Mouse (Mus musculus) regulatory T cell (primary cell): ENCODE data around the gene Kcnip3.

Experiments
- in situ Hi-C: fragments of 300-600 bp; cut with MboI, MseI; formaldehyde crosslinking; loops from one replicate; pipeline ENCODE4 v1.15.1; 2025; ENCODE audit warnings: high pct_unique_total_duplicates

Gene Kcnip3

DNA sequence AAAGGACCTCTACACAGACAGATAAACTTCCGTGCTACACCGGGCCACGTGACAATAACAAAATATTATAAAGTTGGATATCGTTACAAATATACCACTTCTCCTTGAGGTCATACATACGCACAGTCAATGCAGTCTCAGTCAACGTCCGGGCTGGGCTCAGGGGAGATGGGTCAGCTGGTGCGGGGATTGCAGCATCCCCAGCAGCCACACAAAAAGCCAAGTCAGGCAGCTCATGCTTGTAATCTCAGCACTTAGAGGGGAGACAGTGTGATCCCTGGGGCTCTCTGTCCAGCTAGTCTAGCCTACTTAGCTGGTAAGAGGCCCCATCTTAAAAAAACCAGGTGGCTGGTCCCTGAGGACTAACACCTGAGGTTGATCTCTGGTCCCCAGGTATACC, 50.6 kb downstream of the Kcnip3 start:
- in situ Hi-C loops: no loop called here

DNA sequence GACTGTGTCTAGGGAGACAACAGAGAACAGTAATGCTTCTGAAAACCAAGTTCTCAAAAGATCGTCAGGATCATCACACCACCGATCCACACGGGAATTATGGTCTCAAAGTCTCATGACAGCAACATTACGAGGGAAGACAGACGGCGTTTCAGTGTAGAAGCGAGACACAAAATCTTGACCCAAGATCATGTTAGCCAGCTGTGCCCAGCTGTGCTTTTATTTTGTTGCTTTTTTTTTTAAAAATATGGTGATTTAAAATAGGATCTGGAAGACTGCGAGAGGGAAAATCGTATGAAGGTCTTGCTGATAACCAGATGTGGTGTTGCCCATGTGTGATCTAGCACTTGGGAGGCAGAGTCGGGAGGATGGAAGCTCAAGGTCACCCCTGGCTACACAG, 51.2 kb downstream of the Kcnip3 start:
- in situ Hi-C loops: no loop called here

DNA sequence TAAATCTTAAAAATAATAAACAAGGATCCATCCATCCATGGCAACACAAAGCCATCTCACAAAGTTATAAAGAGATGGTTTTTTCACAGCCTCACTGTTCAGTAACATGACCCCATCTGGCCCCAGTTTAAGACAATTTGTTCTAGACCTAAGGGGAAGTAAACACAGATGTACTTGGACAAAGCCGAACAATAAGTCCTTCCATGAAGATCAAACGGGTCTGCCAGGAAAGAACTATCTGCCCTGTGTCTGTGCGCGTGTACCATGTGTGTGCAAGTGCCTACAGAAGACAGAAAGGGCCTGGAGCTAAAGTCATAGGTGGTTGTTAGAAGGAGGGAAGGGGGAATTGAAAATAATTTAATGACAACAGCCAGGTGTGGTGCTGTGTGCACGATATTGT, 51.7 kb downstream of the Kcnip3 start:
- in situ Hi-C loops: no loop called here

DNA sequence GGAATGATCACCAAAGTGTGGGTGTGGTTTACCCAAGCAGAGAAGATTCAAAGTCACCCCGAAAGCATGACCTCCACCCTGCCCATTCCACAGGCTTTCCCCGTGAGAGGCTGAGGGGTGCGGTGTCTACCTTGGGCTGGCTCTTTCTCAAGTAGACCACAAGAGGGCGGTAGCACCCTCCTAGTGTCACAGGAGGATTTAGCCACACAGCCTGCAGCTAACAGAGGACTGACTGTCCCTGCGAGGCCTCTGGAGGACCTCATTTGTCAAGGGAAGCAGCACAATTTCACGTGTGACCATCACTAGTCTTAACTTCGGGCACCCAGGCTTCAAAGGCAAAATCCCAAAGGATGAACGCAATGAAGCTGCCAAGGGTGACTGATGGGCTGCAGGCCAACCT, 59.6 kb downstream of the Kcnip3 start:
- in situ Hi-C loops: loop anchor here (5.0 kb wide), 1 partner anchor 35 kb away; no protein-coding TSS in a partner anchor

DNA sequence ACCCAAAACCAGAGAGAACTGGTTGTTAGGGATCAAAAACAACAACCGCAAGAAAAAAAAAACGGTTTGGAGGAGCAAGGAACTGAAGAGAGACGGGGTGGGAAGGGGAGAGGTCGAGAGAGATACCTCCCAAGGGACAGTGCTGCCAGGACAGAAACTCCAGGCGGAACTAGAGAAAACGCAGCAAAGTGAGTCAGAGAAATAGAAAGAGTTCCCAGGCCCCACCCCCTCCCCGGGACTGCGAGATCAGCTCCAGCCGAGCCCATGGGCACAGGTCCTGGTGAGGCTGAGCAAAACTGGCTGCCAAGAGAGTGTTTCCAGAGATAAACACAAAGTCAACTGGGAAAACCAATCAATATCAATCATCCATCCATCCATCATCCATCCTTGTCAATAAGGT, 60.5 kb downstream of the Kcnip3 start:
- in situ Hi-C loops: loop anchor here (5.0 kb wide), 1 partner anchor 36 kb away; no protein-coding TSS in a partner anchor

DNA sequence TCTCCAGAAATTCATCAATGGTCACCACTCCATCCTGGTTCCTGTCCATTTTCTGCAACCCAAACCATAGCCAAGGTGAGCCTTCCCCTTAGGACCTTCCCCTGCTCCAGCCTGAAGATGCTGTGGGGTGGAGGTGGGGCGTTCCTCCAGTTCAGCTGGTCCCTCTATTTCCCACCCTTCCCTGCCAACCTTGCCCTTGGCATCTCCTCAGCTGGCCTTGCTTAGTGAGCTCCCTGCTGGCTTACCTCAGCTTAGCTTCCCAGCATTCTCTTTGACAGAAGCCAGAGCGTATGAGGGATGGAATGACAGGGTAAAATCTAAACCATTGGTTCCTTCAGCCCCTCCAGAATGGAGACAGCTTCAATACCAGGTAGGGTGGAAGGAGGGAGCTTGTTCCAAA, 62.6 kb downstream of the Kcnip3 start:
- in situ Hi-C loops: no loop called here

DNA sequence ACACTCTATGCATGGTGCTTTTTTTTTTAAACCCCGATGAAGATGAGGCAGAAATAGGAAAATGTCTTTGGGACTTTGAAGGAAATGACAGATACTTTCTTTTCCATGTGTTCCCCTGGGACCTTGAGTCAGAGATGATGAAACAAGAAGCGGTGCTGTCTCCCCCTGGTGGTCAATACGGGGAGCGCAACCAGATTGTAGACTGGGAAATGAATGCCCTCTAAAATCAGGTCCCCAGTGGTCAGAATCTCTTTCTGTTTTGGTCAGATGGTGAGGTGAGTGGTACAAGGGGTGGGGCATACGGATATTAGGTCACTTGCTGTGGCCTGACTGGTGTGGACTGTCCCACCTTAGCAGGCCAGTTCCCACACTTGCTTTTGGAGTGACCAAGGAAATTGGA, 68.1 kb downstream of the Kcnip3 start:
- in situ Hi-C loops: no loop called here

DNA sequence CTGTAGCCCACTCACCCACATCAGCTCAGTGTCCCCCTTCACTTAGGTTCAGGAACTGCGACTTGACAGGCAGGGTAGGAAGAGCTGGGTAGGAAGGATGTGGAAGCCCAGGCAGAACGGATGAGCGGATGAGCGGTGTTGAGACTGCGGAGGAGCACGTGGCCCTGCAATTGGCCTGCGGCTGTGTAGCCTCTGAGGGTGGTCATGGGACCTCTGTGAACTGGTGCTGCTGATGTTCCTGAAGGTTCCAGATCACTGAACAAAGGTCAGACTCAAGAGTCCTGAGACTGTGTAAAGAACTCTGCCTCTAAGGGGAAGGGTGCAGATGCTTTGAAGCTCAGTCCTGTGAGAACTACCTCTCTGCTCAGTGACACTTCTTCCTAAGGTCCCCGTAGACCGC, 68.8 kb downstream of the Kcnip3 start:
- in situ Hi-C loops: no loop called here

DNA sequence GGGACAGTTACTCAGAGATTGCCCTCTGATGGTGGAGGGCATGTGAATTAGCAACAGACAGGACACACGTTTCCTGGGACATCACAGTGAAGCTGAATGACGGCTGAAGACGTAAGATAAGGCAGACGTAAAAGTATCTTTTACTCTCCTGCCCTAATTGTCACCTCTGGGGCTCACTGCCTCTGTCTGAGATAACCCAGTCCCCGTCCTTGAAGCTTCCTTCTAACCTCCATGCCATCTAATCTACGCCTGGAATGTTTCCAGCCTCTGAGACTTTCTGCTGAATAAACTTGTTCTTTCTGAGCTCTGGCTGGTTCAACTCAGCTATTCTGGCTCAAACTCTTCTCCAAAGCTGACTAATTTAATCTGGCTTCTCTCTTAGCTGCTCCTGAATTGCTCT, 70.1 kb downstream of the Kcnip3 start:
- in situ Hi-C loops: no loop called here

DNA sequence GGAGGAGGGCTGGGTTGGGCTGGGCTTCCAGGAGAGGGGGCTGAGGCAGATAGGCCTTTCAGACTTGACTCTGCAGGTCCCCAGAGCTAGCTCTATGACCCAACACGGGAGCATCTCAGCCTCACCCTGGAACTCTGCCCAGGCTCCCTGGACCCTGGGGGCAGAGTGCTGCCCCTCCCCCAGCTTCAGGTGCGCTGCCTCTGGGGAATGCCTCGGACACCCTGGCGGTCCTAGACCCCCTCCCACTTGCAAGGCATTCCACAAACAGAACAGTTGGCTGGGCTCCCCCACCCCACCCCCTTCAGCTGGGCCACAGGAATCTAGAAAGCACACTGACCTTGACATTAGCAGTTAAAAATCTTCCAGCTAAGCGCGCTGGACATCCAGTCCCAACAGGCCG, 72.2 kb downstream of the Kcnip3 start:
- in situ Hi-C loops: no loop called here

DNA sequence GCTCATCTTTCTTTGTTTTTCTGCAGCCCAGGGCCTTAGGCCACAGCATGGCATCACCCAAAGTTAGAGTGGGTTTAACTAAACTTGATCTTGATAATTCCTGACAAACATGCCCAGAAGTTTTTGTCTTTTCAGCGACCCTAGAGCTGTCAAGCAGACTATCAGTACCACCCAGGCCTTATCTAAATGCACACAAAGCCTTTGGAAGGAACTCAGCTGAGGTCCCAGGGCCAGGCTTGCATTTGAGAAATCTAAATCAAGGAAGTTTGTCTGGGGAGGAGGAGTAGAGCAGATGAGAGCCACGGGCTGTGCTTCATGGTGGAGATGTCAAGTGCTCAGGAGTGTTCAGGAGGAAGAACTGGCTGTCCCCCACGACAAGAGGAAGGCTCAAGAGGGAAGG, 75.0 kb downstream of the Kcnip3 start:
- in situ Hi-C loops: no loop called here

DNA sequence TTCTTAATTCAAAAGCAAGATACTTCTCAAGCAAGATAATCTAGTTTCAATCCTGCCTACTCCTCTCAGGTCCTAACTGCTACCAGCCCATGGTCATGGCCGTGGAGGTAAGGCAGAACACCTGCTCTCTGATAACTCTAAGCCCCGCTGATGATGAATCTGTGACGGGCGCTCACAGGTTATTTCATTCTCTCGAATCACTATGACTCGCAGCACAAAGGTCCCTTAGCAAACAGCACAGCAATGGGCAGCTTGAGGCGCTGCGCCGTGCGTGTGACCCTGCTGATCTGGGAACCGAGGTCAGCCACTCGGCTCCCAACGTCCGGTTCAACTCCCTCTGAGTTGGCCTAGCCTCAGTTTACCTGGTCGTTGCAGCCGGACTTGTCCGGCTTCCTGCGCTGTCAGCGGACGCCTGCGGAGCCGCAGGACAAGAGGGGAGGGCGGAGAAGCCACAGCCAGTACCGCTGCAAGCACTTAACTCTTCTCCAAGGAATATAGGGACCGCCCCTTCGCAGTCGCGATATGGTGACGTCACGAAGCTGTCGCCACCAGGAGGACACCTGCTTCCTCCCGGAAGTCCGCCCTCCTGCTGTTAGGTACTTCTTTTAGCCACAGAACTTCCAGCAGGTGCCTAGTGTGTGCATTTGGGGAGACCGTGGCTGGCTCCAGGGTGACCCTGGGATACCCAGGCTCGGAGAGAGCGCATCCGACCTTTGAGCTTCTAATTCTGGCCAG, 77.7 kb downstream of the Kcnip3 start, which contains the start of gene Fahd2a:
Gene Fahd2a, minus strand, starts transcription at position 511 of the 735 bp plus-strand sequence.
- in situ Hi-C loops: no loop called here

DNA sequence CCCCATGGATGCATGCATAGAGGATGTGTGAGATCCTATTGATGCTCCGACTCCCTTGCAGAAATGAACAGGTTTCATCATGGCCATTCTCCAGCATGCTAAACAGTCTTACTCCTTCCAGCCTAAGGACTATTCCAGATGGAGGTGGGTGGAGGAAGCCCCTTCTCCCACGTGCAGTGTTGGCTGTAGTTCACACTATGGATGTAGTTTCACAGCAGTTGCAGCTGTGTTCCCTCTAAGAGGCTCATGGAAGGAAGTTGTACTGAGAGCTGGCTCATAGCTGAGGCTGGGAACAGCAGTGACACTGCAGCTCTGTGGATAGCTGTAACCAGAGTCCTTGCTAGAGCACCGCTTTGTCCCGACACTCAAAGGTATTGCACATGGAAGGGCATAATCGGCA, 84.2 kb downstream of the Kcnip3 start:
- in situ Hi-C loops: loop anchor here (5.0 kb wide), 1 partner anchor 140 kb away; no protein-coding TSS in a partner anchor

DNA sequence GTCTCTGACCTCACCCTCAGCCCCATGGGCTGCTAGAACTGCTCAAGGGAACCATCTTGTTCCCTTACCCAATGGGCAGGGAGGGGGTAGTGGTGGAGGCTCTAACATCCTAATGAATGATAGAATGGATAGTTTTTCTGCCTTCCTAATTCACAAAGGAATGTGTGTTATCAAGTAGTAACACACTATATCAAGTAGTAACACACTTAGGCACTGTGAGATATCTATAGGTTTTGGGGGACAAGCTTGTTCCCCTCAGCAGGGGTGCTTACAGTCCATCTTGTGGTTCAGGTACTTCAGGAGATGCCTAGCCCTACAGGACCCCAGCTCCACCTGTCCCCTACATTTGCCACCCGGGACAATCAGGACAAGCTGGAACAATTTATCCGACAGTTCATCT, 86.3 kb downstream of the Kcnip3 start:
- in situ Hi-C loops: loop anchor here (5.0 kb wide), 1 partner anchor 138 kb away; no protein-coding TSS in a partner anchor

DNA sequence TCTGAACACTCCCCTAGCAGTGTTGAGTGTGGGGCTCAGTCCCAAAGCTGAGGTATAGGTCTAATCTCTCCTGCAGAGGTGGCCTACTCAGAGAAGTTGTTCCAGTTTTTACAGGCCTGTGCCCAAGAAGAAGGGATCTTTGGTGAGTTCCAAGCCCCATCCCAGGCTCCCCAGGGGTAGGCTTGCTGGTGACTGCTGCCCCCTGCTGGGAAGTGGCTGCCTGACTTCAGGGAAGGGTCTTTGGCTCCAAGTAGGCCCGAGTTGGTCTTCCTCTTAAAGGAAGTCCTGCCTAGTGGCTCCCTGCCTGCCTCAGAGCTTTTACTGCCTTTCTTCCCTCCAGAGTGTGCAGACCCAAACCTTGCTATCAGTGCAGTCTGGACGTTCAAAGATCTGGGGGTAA, 86.8 kb downstream of the Kcnip3 start:
- in situ Hi-C loops: loop anchor here (5.0 kb wide), 1 partner anchor 138 kb away; no protein-coding TSS in a partner anchor

DNA sequence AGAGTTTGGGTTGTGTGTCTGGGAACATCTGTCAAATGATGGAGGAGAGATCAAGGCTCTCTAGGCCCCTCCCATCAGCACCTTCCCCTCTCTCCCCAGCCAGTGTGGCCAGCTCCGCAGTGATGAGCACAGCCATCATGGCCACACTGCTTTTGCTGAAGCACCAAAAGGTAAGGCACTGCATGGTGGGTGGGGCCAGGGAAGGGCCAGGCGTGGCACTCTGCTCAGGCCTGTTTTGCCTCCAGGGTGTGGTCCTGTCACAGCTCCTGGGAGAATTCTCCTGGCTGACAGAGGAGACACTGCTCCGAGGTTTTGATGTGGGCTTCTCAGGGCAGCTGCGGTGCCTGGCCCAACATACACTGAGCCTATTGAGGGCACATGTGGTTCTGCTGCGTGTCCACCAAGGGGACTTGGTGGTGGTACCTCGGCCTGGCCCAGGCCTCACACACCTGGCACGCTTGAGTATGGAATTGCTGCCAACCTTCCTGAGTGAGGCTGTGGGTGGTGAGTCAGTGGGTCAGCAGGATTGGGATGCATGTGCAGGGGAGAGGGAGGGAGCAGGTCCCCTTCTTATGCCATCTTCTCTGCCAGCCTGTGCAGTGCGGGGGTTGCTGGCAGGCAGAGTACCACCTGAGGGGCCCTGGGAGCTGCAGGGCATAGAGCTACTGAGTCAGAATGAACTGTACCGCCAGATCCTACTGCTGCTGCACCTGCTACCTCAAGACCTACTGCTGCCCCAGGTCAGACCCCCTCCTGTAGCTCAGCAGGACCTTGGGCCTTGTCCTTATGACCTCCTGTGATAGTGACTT, 88.2 kb downstream of the Kcnip3 start:
- in situ Hi-C loops: no loop called here

DNA sequence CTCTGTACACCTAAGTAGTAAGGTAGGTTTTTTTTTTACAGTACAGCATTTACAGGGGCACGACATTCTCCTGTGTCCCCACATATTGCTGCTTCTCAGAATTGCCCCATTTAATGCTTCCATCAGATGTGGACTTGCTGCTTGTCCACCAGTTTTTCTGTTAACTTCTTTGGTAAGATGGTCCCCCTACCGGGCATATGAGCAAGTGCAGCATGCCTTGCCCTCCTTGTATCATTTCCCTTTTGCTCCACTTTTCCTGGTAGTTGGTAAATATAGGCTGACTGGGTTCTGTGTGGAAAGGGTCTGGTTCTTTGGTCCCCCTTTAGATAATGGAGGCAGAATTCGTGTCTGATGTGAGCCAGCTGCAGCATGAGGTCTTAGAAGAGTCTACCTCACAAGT, 91.7 kb downstream of the Kcnip3 start:
- in situ Hi-C loops: no loop called here

DNA sequence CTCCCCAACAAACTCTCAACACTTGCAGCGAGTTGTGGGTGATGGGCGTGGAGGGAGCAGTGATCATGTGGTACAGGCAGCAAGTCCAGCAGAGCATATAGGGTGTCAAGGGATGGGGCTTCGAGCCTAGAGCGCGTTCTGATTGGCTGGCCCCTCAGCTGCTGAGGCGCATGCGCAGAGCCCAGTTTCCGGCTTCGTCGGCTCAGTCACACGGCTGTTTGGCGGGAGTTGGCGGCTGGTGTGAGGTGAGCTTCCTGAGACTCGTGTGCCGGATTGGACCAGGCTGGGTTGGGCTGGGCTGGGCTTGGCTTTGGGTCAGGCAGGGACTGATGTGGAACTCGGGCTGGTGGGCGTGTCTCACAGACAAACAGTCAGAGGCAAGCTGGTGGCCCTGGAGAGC, 96.9 kb downstream of the Kcnip3 start, which contains the start of gene Gpat2:
Gene Gpat2, plus strand, starts transcription at position 223 of the 400 bp plus-strand sequence.
- in situ Hi-C loops: loop anchor here (5.0 kb wide), 1 partner anchor 58 kb away; no protein-coding TSS in a partner anchor

DNA sequence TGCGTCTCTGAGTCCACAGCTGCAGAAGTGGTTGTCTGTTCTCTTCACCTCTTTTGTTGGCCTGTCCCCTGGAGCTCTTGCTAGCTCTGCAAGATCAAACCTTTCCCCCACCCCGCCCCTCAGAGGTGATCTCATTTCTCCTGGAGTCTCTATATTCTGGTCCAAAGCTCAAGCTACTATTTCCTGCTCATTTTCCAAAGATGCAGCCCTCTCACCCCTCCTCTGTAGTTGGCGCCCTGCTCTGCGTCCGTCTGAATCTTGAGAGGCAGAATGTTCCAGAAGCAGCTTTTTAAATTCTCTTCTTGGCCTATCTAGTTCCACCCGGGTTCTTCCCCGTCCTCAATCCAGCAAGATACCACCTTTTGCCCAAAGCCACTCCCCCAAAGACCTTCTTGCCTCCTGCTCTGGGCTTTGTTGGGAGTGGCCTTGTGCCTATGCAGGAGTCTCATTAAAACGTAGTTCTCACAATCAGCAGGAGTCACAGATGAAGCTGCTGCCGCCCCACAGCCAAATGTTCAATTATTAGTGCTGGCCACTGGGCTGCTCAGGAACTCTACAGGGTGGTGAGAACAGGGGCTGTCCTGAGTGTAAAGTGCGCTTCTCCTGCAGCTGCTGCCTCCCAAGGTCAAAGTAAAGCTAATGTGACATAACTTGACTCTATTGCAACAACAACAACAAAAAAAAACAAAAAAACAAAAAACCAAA, 103.5 kb downstream of the Kcnip3 start:
- in situ Hi-C loops: no loop called here

DNA sequence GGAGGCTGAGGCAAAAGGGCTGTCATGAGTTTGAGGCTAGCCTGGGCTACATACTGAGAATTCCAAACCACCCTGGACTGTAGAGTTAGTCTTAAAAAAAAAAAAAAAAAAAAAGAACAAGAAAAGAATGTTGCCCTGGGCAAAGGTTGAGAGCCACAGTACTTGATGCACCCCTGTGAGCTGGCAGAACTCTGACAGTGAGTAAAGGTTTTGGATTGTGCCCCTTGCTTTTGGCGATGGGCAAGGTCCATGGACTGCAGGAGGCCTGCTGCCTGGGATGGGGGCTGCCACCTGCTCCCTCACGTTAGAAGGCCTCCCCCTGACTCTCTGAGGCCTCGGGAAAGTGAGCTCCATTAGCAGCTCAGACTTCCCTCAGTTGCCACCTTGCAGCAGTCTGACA, 105.2 kb downstream of the Kcnip3 start:
- in situ Hi-C loops: no loop called here

DNA sequence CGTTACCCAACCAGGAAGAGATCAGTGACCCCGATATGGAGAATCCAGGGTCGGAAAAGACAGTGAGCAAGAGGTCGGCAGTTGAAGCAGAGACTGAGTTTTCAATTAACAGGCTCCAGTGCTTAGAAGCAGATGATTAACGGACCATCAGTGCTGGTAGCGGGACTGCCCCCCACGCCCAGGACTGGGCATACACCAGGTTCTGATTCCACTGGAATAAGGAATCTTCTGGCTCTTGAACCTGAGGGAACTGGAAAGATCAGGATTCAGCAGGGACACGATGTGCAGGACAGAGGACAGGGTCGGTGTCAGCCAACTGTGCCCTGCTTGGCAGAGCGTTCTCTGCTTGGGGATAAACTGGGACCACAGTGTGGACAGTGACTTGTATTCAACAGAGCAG, 106.1 kb downstream of the Kcnip3 start:
- in situ Hi-C loops: no loop called here

DNA sequence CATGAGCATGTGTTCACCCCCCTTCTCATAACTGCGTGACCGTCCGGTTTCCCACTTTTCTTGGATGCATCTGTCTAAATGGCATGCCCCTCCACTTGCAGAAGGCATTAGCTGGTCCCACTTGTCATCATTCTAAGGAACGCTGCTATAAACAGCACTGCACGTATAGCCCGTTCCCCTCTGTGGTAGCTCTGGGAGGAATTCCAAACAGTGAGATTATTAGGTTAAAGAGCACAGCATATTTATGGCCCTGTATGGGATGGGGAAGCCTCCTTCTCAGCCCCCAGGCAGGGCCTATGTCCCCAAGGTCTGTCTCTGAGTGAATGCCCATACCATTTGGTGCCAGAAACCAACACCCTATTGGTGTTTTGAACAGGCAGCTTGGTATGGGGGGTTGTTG, 110.8 kb downstream of the Kcnip3 start:
- in situ Hi-C loops: no loop called here
